Mouse (Mus musculus) kidney, postnatal 0 days (tissue): Measurements from ENCODE around the gene Prelid3b. TPM values are rescaled to one million over a fixed set of nuclear protein-coding genes. Genes with fewer than 3 reads are reported as not detected.

Experiments used
- ATAC-seq: fragments of 200-750 bp; cut with Nextera tagmentation; replicated peaks from 2 replicates; pipeline ENCODE4 v1.8.0; 2017; ENCODE audit warnings: low read depth, moderate number of reproducible peaks, moderate TSS enrichment, moderate library complexity; ENCODE audit not compliant: low FRiP score
- DNase-seq: peaks from one replicate; pipeline ENCODE4 v3.0.0-alpha.2; 2016; ENCODE audit warnings: low spot score
- H3K27ac ChIP-seq: fragments of 300-500 bp; sonication (generic); 2 replicates; pipeline ENCODE4 v1.5.1; 2014; ENCODE audit warnings: mild to moderate bottlenecking
- H3K27me3 ChIP-seq: fragments of 300-500 bp; sonication (generic); 2 replicates; pipeline ENCODE4 v1.6.1; 2014; ENCODE audit warnings: low read length, mixed read lengths; ENCODE audit not compliant: insufficient read depth
- H3K36me3 ChIP-seq: fragments of 300-500 bp; sonication (generic); 2 replicates; pipeline ENCODE4 v1.6.1; 2014; ENCODE audit warnings: low read length, mixed read lengths; ENCODE audit not compliant: insufficient read depth
- H3K4me1 ChIP-seq: fragments of 300-500 bp; sonication (generic); replicated peaks from 2 replicates; pipeline ENCODE4 v1.6.1; 2014; ENCODE audit warnings: antibody characterized with exemption, low read length, mixed read lengths; ENCODE audit not compliant: insufficient read depth
- H3K4me2 ChIP-seq: fragments of 300-500 bp; sonication (generic); 2 replicates; pipeline ENCODE4 v1.6.1; 2014; ENCODE audit warnings: mild to moderate bottlenecking, low read length, moderate library complexity, mixed read lengths
- H3K4me3 ChIP-seq: fragments of 300-500 bp; sonication (generic); replicated peaks from 2 replicates; pipeline ENCODE4 v1.5.1; 2014; ENCODE audit warnings: low read depth, low read length
- H3K9ac ChIP-seq: fragments of 300-500 bp; sonication (generic); 2 replicates; pipeline ENCODE4 v1.6.1; 2014; ENCODE audit warnings: low read depth, low read length
- H3K9me3 ChIP-seq: fragments of 300-500 bp; sonication (generic); replicated peaks from 2 replicates; pipeline ENCODE4 v1.6.1; 2016; ENCODE audit warnings: low read length, inconsistent platforms, mixed read lengths
- CTCF ChIP-seq: IDR thresholded peaks from 2 replicates; pipeline ENCODE4 v1.5.1; 2016; ENCODE audit warnings: antibody characterized with exemption, low read depth, mild to moderate bottlenecking, moderate library complexity
- WGBS: fragments of 180-500 bp; shearing (Covaris S2); extraction: QIAGEN DNeasy Blood & Tissue Kit; methylation state at CpG from one replicate; pipeline ENCODE4 v1.1.7; 2014; 5-methylcytosine and 5-hydroxymethylcytosine counted together
- polyA plus RNA-seq: library from polyadenylated mRNA; unstranded; fragments of >200 nt; fragmentation: Nextera tagmentation; extraction: Ambion mirVana; gene quantifications from 2 replicates; pipeline ENCODE4 v1.2.1, GENCODE M21; 2015

Gene Prelid3b
- 98.9 and 105 TPM in 2 replicates for polyA plus RNA-seq

- Histone ChIP-seq H3K36me3 (peaks cover 3% of the 10 kb centered on the region; the same call in 1 of the 2 replicates), H3K27ac (peak within 1 kb of the TSS; percentile 86), H3K27me3 (no peaks in the 10 kb centered on the region), H3K4me1 (peaks cover 4% of the 10 kb centered on the region; the same call in 1 of the 2 replicates), H3K9ac (peak within 1 kb of the TSS; percentile 83), H3K9me3 (no peaks in the 10 kb centered on the region), H3K4me3 (peak within 1 kb of the TSS; percentile 65), H3K4me2 (peak within 1 kb of the TSS; percentile 76)
- ATAC-seq (peak; percentile 98), DNase-seq (peak; percentile 99)
- under 1% methylated on average over 53 of the region's 53 CpGs for WGBS
- TF ChIP-seq CTCF, result peak; percentile 24; the same call in 1 of the 2 replicates
These were observed at the start of gene Prelid3b for GRCm38 (mm10) chr2:174472818-174473549. TSS of gene Prelid3b (minus strand) at chr2:174473081.

- H3K9ac ChIP-seq, result no peak overlapping the region
- H3K4me2 ChIP-seq, result no peak overlapping the region
- no peaks in the 10 kb centered on the region for H3K9me3 ChIP-seq
- no peak overlapping the region for H3K27ac ChIP-seq
- TF ChIP-seq CTCF, result no peak
- 91% methylated on average over 3 of the region's 3 CpGs for WGBS
- ATAC-seq (no peak), DNase-seq (no peak)
- no peaks in the 10 kb centered on the region for H3K4me1 ChIP-seq
- H3K27me3 ChIP-seq, result no peaks in the 10 kb centered on the region
- H3K4me3 ChIP-seq, result no peak overlapping the region
- H3K36me3 ChIP-seq, result no peaks in the 10 kb centered on the region
These were observed 49.3 kb upstream of the Prelid3b start for GRCm38 (mm10) chr2:174522134-174522533.

DNA sequence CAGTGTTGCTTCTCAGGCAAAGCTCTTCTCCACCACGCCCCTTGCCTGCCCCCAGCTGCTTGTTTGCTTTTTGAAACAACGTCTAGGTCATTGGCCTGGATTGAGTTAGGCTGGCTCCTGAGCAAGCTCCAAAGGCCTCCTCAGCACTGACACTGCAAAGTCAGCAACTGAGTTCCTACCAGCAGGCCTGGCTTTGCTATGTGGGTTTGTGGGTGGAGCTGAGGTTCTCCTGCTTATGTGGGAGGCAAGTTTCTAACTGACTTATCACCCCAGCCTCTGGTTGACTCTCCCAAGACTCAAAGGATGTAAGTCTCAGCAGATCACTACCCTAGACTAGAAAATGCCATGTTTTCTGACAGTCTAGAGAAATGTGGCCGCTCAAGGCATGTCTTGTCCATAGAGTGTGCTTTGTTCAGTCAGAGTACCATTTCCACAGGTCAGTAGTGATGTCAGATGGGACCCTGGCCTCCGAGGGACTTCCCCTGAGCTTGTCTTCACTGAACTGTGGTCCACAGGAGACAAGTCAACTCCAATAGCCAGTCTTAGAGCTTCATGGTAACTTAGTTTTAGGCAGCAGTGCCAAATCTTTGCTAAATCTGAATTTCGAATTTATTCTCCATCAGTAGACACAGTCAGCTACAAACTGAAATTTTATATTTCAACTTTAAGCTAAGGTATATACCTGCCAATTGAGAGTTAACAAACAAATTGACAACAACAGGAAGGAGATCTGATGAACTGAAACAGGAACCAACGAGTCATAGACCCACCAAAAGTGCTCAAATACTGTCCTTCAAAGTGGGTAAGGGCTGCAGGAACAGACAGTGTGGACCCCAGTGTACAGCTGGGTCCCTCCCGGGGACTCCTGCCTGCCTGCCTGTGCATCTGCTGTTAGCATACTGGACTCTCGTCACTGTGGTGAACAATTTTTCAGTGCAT is 44.5 kb upstream of the Prelid3b start:
- no peaks in the 10 kb centered on the region for H3K36me3 ChIP-seq
- no peak for DNase-seq
- H3K4me1 ChIP-seq, result no peaks in the 10 kb centered on the region
- no peaks in the 10 kb centered on the region for H3K9me3 ChIP-seq
- no peak overlapping the region for H3K27ac ChIP-seq
- no peak overlapping the region for H3K4me3 ChIP-seq
- WGBS, result 67% methylated on average over 8 of the region's 8 CpGs
- ATAC-seq, result no peak
- no peak overlapping the region for H3K4me2 ChIP-seq
- no peak for TF ChIP-seq CTCF
- H3K27me3 ChIP-seq, result no peaks in the 10 kb centered on the region
- no peak overlapping the region for H3K9ac ChIP-seq

DNA sequence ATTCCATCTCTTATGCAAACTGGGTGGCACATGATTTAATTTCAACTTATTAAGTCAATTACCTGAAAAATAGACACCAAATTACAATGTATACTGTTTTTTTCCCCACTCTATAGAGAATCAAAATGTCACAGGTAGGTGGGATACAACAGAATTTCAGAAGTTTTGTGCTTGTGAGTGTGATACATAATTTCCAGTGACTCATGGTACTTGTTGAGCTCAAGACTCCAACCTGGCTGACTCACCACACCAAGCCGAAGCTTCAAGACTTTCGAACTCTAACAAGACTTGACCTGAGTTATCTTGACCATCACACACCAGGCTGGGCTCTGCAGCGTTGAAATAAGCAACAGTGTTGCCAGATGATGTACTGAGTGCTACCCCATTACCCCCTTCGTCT is 42.0 kb upstream of the Prelid3b start:
- 80% methylated on average over 4 of the region's 4 CpGs for WGBS
- Histone ChIP-seq H3K4me3 (no peak overlapping the region), H3K27me3 (no peaks in the 10 kb centered on the region), H3K27ac (no peak overlapping the region), H3K36me3 (no peaks in the 10 kb centered on the region), H3K9me3 (no peaks in the 10 kb centered on the region), H3K4me2 (no peak overlapping the region), H3K4me1 (no peaks in the 10 kb centered on the region), H3K9ac (no peak overlapping the region)
- DNase-seq (no peak), ATAC-seq (no peak)
- no peak for TF ChIP-seq CTCF

DNA sequence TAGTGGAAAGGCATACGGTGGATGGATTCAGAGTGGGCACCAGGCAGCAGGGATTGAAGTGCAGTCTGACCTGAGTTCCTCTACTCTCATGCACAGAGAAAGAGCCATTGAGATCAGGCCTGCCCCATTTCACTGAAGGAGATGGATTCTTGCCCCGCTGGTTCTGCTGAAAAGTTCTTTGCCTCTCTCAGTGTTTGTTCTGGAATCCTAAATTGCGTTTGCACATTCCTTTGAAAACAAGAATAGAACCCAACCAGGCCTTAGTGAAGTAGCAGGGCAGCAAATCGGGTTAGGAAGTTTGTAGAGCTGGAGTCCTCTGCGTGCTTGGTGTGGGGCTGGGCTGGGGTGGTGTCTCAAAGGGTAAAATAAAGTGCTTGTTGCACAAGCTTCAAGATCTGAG is 40.9 kb upstream of the Prelid3b start:
- H3K27me3 ChIP-seq, result no peaks in the 10 kb centered on the region
- no peaks in the 10 kb centered on the region for H3K4me1 ChIP-seq
- no peak overlapping the region for H3K4me2 ChIP-seq
- H3K4me3 ChIP-seq, result no peak overlapping the region
- DNase-seq (no peak), ATAC-seq (no peak)
- no peak overlapping the region for H3K27ac ChIP-seq
- no peaks in the 10 kb centered on the region for H3K36me3 ChIP-seq
- whole genome bisulfite sequencing, result 78% methylated on average over 5 of the region's 5 CpGs
- H3K9ac ChIP-seq, result no peak overlapping the region
- no peak for TF ChIP-seq CTCF
- no peaks in the 10 kb centered on the region for H3K9me3 ChIP-seq

DNA sequence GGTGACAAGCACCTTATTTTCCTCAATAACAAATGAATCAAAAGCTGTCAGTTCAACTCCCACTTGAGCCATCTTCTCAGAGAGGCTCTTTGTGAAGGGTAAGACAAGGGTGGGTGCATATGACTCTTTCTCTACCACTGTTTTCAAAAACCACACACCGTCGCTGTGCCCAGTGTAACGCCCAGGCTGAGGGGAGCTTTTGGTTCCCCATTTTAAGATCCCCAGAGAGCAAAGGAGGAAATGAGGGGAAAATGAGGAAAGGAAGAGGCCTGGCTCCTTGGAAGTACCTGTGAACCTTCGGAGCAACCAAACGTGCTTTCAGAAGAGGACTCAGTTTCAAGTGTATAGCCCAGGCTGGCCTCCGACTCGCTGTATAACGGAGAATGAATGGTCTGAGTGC is 36.9 kb upstream of the Prelid3b start:
- TF ChIP-seq CTCF, result no peak
- no peak overlapping the region for H3K4me3 ChIP-seq
- H3K4me2 ChIP-seq, result no peak overlapping the region
- no peaks in the 10 kb centered on the region for H3K4me1 ChIP-seq
- H3K9ac ChIP-seq, result no peak overlapping the region
- no peak overlapping the region for H3K27ac ChIP-seq
- ATAC-seq (no peak), DNase-seq (no peak)
- 85% methylated on average over 8 of the region's 8 CpGs for WGBS
- no peaks in the 10 kb centered on the region for H3K36me3 ChIP-seq
- H3K27me3 ChIP-seq, result no peaks in the 10 kb centered on the region
- H3K9me3 ChIP-seq, result no peaks in the 10 kb centered on the region
